Mouse (Mus musculus) heart, adult 2 months (tissue): Measurements from ENCODE around the gene Khk. TPM values are rescaled to one million over a fixed set of nuclear protein-coding genes. Genes with fewer than 3 reads are reported as not detected.

Experiments
- DNase-seq, 2 experiments: peaks; one replicate each; pipeline ENCODE4 v3.0.0; 2021
- H3K27ac ChIP-seq: fragments of 200-600 bp; 2 replicates; pipeline ENCODE4 v1.8.1; 2022
- H3K27me3 ChIP-seq: fragments of 200-500 bp; 2 replicates; pipeline ENCODE4 v1.6.1; 2012; ENCODE audit warnings: mild to moderate bottlenecking, low read length, inconsistent platforms, mixed read lengths; ENCODE audit not compliant: control insufficient read depth, insufficient read depth
- H3K36me3 ChIP-seq: fragments of 200-500 bp; 2 replicates; pipeline ENCODE4 v1.6.1; 2012; ENCODE audit warnings: low read length, inconsistent platforms; ENCODE audit not compliant: control insufficient read depth, insufficient read depth
- H3K4me1 ChIP-seq: fragments of 200-500 bp; 2 replicates; pipeline ENCODE4 v1.6.1; 2011; ENCODE audit warnings: low read length; ENCODE audit not compliant: control insufficient read depth, insufficient read depth
- H3K4me3 ChIP-seq: fragments of 200-600 bp; 2 replicates; pipeline ENCODE4 v1.8.1; 2022
- H3K79me2 ChIP-seq: fragments of 200-500 bp; replicated peaks from 2 replicates; pipeline ENCODE4 v1.6.1; 2012; ENCODE audit warnings: mild to moderate bottlenecking, inconsistent platforms, low read length, moderate library complexity, mixed read lengths; ENCODE audit not compliant: control insufficient read depth, insufficient read depth
- H3K9ac ChIP-seq: fragments of 200-500 bp; 2 replicates; pipeline ENCODE4 v1.6.1; 2012; ENCODE audit warnings: low read depth, mild to moderate bottlenecking, control low read depth, inconsistent platforms, low read length, mixed read lengths
- CTCF ChIP-seq: fragments of 200-600 bp; IDR thresholded peaks from 2 replicates; pipeline ENCODE4 v1.8.1; 2022; ENCODE audit warnings: antibody characterized with exemption, mild to moderate bottlenecking, moderate library complexity
- EP300 ChIP-seq: fragments of 200-500 bp; IDR thresholded peaks from 2 replicates; pipeline ENCODE4 v1.6.1; 2011; ENCODE audit warnings: low read depth, low read length, control low read depth; ENCODE audit not compliant: insufficient read depth
- POLR2A ChIP-seq: fragments of 200-500 bp; IDR thresholded peaks from 2 replicates; pipeline ENCODE4 v1.6.1; 2011; ENCODE audit warnings: mild to moderate bottlenecking, low read depth, low read length, control low read depth; ENCODE audit not compliant: insufficient read depth
- WGBS: fragments of 180-500 bp; shearing (Covaris S2); methylation state at CpG from one replicate; pipeline ENCODE4 v1.1.7; 2018; 5-methylcytosine and 5-hydroxymethylcytosine counted together
- intact Hi-C: fragments of 180-260 bp; cut with DNase I; formaldehyde crosslinking; loops from one replicate; pipeline ENCODE4 v1.15.1; 2025
- polyA plus RNA-seq: library from polyadenylated mRNA; depleted of rRNA; stranded (reverse); fragments of >200 nt; gene quantifications from 2 replicates; pipeline ENCODE4 v1.2.3, GENCODE M21; 2012
- total RNA-seq, 2 experiments: library from RNA; stranded (reverse); gene quantifications; 2 replicates each; pipeline ENCODE4 v1.2.3; 2021

Khk gene
- total and polyA plus RNA-seq, 3 experiments = 22.6 to 31.8 (median 29.6) TPM

- 92% methylated on average over 6 of the region's 6 CpGs for WGBS
- TF ChIP-seq EP300 (no peak), POLR2A (no peak), CTCF (no peak)
- Histone ChIP-seq H3K4me3 (no peak overlapping the region), H3K79me2 (no peaks in the 10 kb centered on the region; the same call in 1 of the 2 replicates), H3K9ac (no peak overlapping the region), H3K27me3 (no peaks in the 10 kb centered on the region), H3K27ac (no peak overlapping the region), H3K36me3 (peaks cover 13% of the 10 kb centered on the region), H3K4me1 (peaks cover 18% of the 10 kb centered on the region)
- intact Hi-C loops = no loop called here
- no peak for DNase-seq
Observed at GRCm38 (mm10) chr5:30954065-30954464, 32.8 kb downstream of the Khk start.

- intact Hi-C loops = no loop called here
- DNase-seq = no peak
- Histone ChIP-seq H3K9ac (no peak overlapping the region), H3K36me3 (peaks cover 13% of the 10 kb centered on the region), H3K4me1 (peaks cover 20% of the 10 kb centered on the region), H3K79me2 (peaks cover 1% of the 10 kb centered on the region), H3K4me3 (no peak overlapping the region), H3K27ac (no peak overlapping the region), H3K27me3 (no peaks in the 10 kb centered on the region)
- TF ChIP-seq CTCF (no peak), POLR2A (no peak), EP300 (no peak)
- WGBS = 94% methylated on average over 9 of the region's 9 CpGs
Observed at GRCm38 (mm10) chr5:30954556-30954955, 33.3 kb downstream of the Khk start.

- Histone ChIP-seq H3K36me3 (peaks cover 13% of the 10 kb centered on the region), H3K4me3 (no peak overlapping the region), H3K4me1 (peaks cover 20% of the 10 kb centered on the region), H3K9ac (no peak overlapping the region), H3K79me2 (peaks cover 1% of the 10 kb centered on the region), H3K27me3 (no peaks in the 10 kb centered on the region), H3K27ac (no peak overlapping the region)
- no peak for DNase-seq
- intact Hi-C loops = no loop called here
- 96% methylated on average over 6 of the region's 6 CpGs for WGBS
- TF ChIP-seq POLR2A (no peak), EP300 (no peak), CTCF (no peak)
Observed at GRCm38 (mm10) chr5:30955751-30956150, 34.5 kb downstream of the Khk start.

DNA sequence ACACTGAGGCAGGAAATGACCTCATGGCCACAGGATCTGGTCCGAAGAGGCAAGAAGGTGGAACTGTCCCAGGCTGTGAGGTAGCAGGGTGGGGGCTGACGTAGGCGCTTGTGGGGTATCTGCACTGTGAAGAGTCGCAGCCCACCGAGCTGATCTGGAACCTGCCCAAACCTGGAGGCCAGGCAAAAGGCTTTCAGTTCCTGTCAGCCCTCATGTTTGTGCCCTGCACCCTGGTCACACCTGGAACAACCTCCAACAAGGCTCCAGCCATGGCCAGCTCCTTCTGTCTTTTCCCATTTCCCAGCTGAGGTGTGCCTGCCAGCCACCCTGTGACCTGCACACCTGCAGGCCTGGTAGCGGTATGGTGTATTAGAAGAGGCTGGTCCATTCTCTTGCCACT, 36.7 kb downstream of the Khk start:
- H3K36me3 ChIP-seq = peaks cover 18% of the 10 kb centered on the region
- peaks cover 1% of the 10 kb centered on the region for H3K79me2 ChIP-seq
- no peak overlapping the region for H3K9ac ChIP-seq
- TF ChIP-seq CTCF (no peak), POLR2A (no peak), EP300 (no peak)
- H3K4me3 ChIP-seq = no peak overlapping the region; the same call in 1 of the 2 replicates
- intact Hi-C loops = no loop called here
- H3K4me1 ChIP-seq = peaks cover 15% of the 10 kb centered on the region
- H3K27ac ChIP-seq = no peak overlapping the region
- no peaks in the 10 kb centered on the region for H3K27me3 ChIP-seq
- 86% methylated on average over 6 of the region's 6 CpGs for WGBS
- DNase-seq = no peak

GRCm38 (mm10) chr5:30959198-30959854, 38.1 kb downstream of the Khk start:
- Histone ChIP-seq H3K9ac (peak overlapping the region; percentile 96), H3K4me3 (peak overlapping the region; percentile 92), H3K79me2 (peaks cover 1% of the 10 kb centered on the region), H3K36me3 (peaks cover 18% of the 10 kb centered on the region), H3K27me3 (no peaks in the 10 kb centered on the region), H3K4me1 (peaks cover 15% of the 10 kb centered on the region), H3K27ac (peak overlapping the region; percentile 93)
- TF ChIP-seq CTCF = no peak
- TF ChIP-seq POLR2A = no peak
- no peak for TF ChIP-seq EP300
- intact Hi-C loops = no loop called here
- WGBS = 19% methylated on average over 19 of the region's 19 CpGs
- DNase-seq = peak in 1 of 2 experiments; percentile 27

GRCm38 (mm10) chr5:30959966-30960501, 38.8 kb downstream of the Khk start, which contains the start of gene Preb:
Gene Preb (minus strand): TSS chr5:30960361.
- Histone ChIP-seq H3K4me1 (peaks cover 15% of the 10 kb centered on the region), H3K27me3 (no peaks in the 10 kb centered on the region), H3K27ac (peak within 1 kb of the TSS; percentile 93), H3K79me2 (peaks cover 1% of the 10 kb centered on the region), H3K36me3 (peaks cover 18% of the 10 kb centered on the region), H3K4me3 (peak within 1 kb of the TSS; percentile 92), H3K9ac (peak within 1 kb of the TSS; percentile 96)
- intact Hi-C loops = loop anchor here (2.0 to 5.0 kb wide), 2 partner anchors 38 to 89 kb away; partner anchors contain the start of genes Atraid, Khk and Slc5a6
- TF ChIP-seq POLR2A (peak; percentile 95), EP300 (0 out of 2 replicates have a peak, but pooled peaks have one; percentile 20), CTCF (peak; percentile 33; the same call in 1 of the 2 replicates)
- under 1% methylated on average over 56 of the region's 56 CpGs for WGBS
- peak; percentile 98 to 99 for DNase-seq
